Mouse (Mus musculus): Measurements from ENCODE around the gene Chrna4. TPM values are rescaled to one million over a fixed set of nuclear protein-coding genes. Genes with fewer than 3 reads are reported as not detected.

Gene Chrna4
- 37.8 and 42.6 TPM in 2 replicates for polyA plus RNA-seq (2012; rRNA removed)

DNA sequence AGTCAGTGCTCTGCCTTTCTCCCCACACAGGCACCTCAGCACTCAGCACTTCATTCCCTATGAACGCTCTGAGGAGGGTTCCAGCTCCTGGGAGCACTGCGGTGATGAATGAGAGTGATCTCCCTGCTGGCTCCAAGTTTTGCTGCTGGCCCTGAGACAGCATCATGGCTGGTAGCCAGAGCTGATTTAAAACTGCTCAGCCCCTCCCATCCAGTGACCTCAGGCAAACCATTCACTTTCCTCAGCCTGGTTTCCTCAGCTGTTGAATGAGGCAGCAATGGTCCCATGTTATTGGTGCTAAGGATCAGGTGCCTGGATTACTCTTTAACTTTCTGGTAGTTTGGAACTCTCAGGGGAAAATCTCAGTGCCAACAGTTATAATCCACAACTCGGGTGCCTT lies at the start of gene Chrna4:
Gene Chrna4, minus strand, starts transcription at position 110 of the 400 bp plus-strand sequence.
- Histone ChIP-seq H3K27me3 (replicated peaks; ENCODE audit: control insufficient read depth, insufficient read depth, low read length) (no peaks in the 10 kb centered on the region), H3K36me3 (ENCODE audit: control insufficient read depth, insufficient read depth, low read length) (no peaks in the 10 kb centered on the region), H3K27ac (ENCODE audit: insufficient read depth, low read depth, low read length) (peak within 1 kb of the TSS; percentile 70), H3K4me3 (ENCODE audit: insufficient read depth, low read depth, low read length) (peak within 1 kb of the TSS; percentile 9; the same call in 1 of the 2 replicates), H3K4me1 (ENCODE audit: control insufficient read depth, insufficient read depth, low read length) (peaks cover 14% of the 10 kb centered on the region)
- peak; percentile 92 for DNase-seq
- TF ChIP-seq POLR2A (IDR thresholded peaks at IDR 0.05; ENCODE audit: low read depth, low read length) (no peak), CTCF (conservative IDR thresholded peaks at IDR 0.05; ENCODE audit: insufficient read depth, insufficient read length, low read depth, low read length) (no peak)
- 32% methylated on average over 3 of the region's 3 CpGs for WGBS

DNA sequence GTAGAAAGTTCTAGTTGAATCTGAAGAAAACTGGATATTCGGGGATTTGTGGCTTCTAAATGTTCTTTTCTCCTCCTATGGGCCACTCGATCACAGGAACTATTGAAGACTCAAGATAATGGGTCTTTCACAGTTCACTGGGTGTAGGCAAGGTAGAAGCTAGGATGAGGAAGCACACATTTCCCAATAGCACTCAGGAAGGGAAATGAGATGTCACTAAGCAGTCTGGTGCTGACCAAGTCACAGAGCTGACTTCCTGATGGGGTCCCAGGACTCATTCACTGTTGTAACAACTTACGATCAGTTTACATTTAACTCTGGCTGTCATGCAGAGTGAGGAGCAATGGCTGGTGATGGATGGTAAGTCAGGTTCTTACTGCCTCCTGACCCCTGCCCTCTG lies 46.8 kb upstream of the Chrna4 start:
- TF ChIP-seq POLR2A (IDR thresholded peaks at IDR 0.05; ENCODE audit: low read depth, low read length) (no peak), CTCF (conservative IDR thresholded peaks at IDR 0.05; ENCODE audit: insufficient read depth, insufficient read length, low read depth, low read length) (no peak)
- no peak overlapping the region for H3K27ac ChIP-seq (ENCODE audit: insufficient read depth, low read depth, low read length)
- no peaks in the 10 kb centered on the region for H3K27me3 ChIP-seq (replicated peaks; ENCODE audit: control insufficient read depth, insufficient read depth, low read length)
- no peak for DNase-seq
- WGBS, result 69% methylated on average over 3 of the region's 3 CpGs
- H3K4me3 ChIP-seq (ENCODE audit: insufficient read depth, low read depth, low read length), result no peak overlapping the region
- H3K4me1 ChIP-seq (ENCODE audit: control insufficient read depth, insufficient read depth, low read length), result no peaks in the 10 kb centered on the region
- H3K36me3 ChIP-seq (ENCODE audit: control insufficient read depth, insufficient read depth, low read length), result no peaks in the 10 kb centered on the region

DNA sequence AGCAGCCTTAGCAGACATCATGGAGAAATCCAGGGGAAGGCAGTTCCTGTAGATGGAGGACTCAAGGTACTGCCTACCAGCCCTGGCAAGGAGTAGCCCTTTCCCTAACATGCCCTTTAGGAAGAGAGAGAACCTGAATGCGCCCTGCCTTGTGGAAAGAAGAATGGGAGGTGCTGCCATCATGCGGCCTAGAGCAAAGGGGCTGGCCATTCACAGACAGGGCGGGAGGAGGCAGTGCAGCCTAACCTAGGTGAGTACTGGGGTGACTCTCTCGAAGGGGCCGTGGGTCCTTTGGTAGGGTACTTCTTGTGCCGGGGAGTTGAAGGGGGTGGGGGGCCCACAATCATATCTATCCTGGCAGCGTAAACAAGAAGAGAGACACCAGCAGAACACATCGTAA lies 41.7 kb upstream of the Chrna4 start:
- no peaks in the 10 kb centered on the region for H3K36me3 ChIP-seq (ENCODE audit: control insufficient read depth, insufficient read depth, low read length)
- TF ChIP-seq CTCF (conservative IDR thresholded peaks at IDR 0.05; ENCODE audit: insufficient read depth, insufficient read length, low read depth, low read length), result no peak
- TF ChIP-seq POLR2A (IDR thresholded peaks at IDR 0.05; ENCODE audit: low read depth, low read length), result no peak

DNA sequence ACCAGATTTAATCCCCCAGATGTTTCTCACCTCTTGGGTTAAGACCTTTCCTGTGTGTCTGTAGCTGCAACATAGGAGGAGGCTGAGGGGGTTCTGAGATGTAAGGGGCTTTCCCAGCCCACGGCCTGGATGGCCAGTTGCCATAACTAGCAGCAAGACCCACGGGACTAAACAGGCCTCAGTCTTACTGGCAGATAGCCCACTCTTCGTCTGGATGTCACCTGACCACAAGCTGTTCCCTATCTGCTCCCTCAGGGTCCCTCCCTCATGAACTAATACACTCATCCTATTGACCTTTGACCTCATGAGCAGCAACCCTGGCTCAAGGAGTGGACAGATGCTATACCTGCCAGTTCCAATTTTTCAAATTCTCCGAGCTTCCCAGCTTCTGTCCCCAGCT lies 40.6 kb upstream of the Chrna4 start:
- no peak for DNase-seq
- Histone ChIP-seq H3K27me3 (replicated peaks; ENCODE audit: control insufficient read depth, insufficient read depth, low read length) (no peaks in the 10 kb centered on the region), H3K36me3 (ENCODE audit: control insufficient read depth, insufficient read depth, low read length) (no peaks in the 10 kb centered on the region), H3K4me3 (ENCODE audit: insufficient read depth, low read depth, low read length) (no peak overlapping the region), H3K4me1 (ENCODE audit: control insufficient read depth, insufficient read depth, low read length) (no peaks in the 10 kb centered on the region), H3K27ac (ENCODE audit: insufficient read depth, low read depth, low read length) (no peak overlapping the region)
- no peak for TF ChIP-seq CTCF (conservative IDR thresholded peaks at IDR 0.05; ENCODE audit: insufficient read depth, insufficient read length, low read depth, low read length)
- TF ChIP-seq POLR2A (IDR thresholded peaks at IDR 0.05; ENCODE audit: low read depth, low read length), result no peak
- WGBS, result 45% methylated on average over 4 of the region's 4 CpGs

More for the DNA sequence above, 41.7 kb upstream of the Chrna4 start:
- 73% methylated on average over 8 of the region's 8 CpGs for WGBS
- no peaks in the 10 kb centered on the region for H3K4me1 ChIP-seq (ENCODE audit: control insufficient read depth, insufficient read depth, low read length)
- no peaks in the 10 kb centered on the region for H3K27me3 ChIP-seq (replicated peaks; ENCODE audit: control insufficient read depth, insufficient read depth, low read length)
- H3K4me3 ChIP-seq (ENCODE audit: insufficient read depth, low read depth, low read length), result no peak overlapping the region
- DNase-seq, result no peak
- H3K27ac ChIP-seq (ENCODE audit: insufficient read depth, low read depth, low read length), result no peak overlapping the region

DNA sequence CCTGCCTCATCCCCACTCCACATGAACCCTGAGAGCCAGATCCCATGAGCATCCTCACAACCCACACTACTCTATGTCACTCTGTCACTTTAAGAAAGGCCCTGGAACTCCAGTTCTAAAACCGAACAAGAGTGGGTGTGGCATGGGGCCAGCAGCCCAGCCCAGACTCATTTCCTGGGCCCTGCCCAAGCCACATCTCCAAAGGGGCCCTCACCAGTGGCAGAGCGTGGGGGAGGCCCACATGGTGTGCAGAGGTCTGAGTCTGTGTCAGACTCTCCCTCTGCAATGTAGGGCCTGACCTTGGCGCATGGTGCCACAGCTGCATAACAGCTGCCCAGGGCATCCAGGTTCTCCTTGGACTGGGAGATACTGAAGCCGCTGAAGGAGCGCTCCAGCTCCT lies 37.5 kb upstream of the Chrna4 start:
- no peak for TF ChIP-seq POLR2A (IDR thresholded peaks at IDR 0.05; ENCODE audit: low read depth, low read length)
- TF ChIP-seq CTCF (conservative IDR thresholded peaks at IDR 0.05; ENCODE audit: insufficient read depth, insufficient read length, low read depth, low read length), result no peak
- 41% methylated on average over 5 of the region's 5 CpGs for WGBS
- no peaks in the 10 kb centered on the region for H3K4me1 ChIP-seq (ENCODE audit: control insufficient read depth, insufficient read depth, low read length)

DNA sequence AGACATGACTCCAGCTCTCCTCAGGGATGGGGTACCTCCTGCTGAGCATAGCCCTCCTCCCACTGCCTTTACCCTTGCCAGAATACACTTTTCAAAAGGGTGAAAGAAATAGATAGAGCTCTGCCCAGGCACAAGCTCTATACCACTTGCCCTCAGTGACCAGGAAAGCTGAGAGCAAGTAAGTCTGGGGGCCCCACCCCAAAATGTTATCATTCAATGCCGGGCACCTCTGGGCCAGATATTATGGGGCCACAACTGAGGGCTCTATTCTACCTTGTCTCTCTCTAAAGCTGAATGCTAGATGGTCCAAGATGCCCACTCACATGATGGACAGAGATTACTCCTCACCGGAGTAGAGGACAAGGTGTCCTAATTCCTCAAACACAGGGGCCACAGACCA lies 36.2 kb upstream of the Chrna4 start:
- no peak overlapping the region for H3K27ac ChIP-seq (ENCODE audit: insufficient read depth, low read depth, low read length)
- H3K36me3 ChIP-seq (ENCODE audit: control insufficient read depth, insufficient read depth, low read length), result no peaks in the 10 kb centered on the region
- no peaks in the 10 kb centered on the region for H3K27me3 ChIP-seq (replicated peaks; ENCODE audit: control insufficient read depth, insufficient read depth, low read length)

More for the DNA sequence above, 37.5 kb upstream of the Chrna4 start:
- Histone ChIP-seq H3K4me3 (ENCODE audit: insufficient read depth, low read depth, low read length) (no peak overlapping the region), H3K27ac (ENCODE audit: insufficient read depth, low read depth, low read length) (no peak overlapping the region), H3K27me3 (replicated peaks; ENCODE audit: control insufficient read depth, insufficient read depth, low read length) (no peaks in the 10 kb centered on the region), H3K36me3 (ENCODE audit: control insufficient read depth, insufficient read depth, low read length) (no peaks in the 10 kb centered on the region)
- no peak for DNase-seq

DNA sequence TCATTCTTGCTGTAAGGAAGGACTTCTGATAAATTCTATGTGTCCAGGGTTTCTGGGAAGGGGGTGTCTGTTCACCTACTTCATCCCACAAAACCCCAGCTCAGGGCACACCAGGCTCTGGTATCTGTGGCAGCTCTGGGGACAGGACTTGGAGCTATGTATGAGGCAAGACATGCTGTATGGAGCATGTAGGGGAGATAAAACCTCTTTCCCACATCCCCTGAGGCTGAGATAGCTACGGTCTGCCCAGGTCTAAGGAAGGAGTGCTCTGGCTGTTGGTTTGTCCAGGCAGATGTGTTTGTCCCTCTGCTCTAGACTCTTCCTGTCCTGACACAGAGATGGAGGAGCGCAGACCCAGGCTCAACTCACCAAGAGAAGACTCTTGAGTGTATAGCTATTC lies 35.6 kb upstream of the Chrna4 start:
- no peaks in the 10 kb centered on the region for H3K36me3 ChIP-seq (ENCODE audit: control insufficient read depth, insufficient read depth, low read length)
- TF ChIP-seq CTCF (conservative IDR thresholded peaks at IDR 0.05; ENCODE audit: insufficient read depth, insufficient read length, low read depth, low read length) (no peak), POLR2A (IDR thresholded peaks at IDR 0.05; ENCODE audit: low read depth, low read length) (no peak)
- WGBS, result 83% methylated on average over 2 of the region's 2 CpGs

More for the DNA sequence above, 36.2 kb upstream of the Chrna4 start:
- WGBS, result 84% methylated on average over 2 of the region's 2 CpGs
- no peak for DNase-seq
- H3K4me1 ChIP-seq (ENCODE audit: control insufficient read depth, insufficient read depth, low read length), result no peaks in the 10 kb centered on the region
- TF ChIP-seq POLR2A (IDR thresholded peaks at IDR 0.05; ENCODE audit: low read depth, low read length), result no peak
- no peak for TF ChIP-seq CTCF (conservative IDR thresholded peaks at IDR 0.05; ENCODE audit: insufficient read depth, insufficient read length, low read depth, low read length)
- H3K4me3 ChIP-seq (ENCODE audit: insufficient read depth, low read depth, low read length), result no peak overlapping the region

More for the DNA sequence above, 35.6 kb upstream of the Chrna4 start:
- Histone ChIP-seq H3K4me3 (ENCODE audit: insufficient read depth, low read depth, low read length) (no peak overlapping the region), H3K27me3 (replicated peaks; ENCODE audit: control insufficient read depth, insufficient read depth, low read length) (no peaks in the 10 kb centered on the region), H3K4me1 (ENCODE audit: control insufficient read depth, insufficient read depth, low read length) (no peaks in the 10 kb centered on the region), H3K27ac (ENCODE audit: insufficient read depth, low read depth, low read length) (no peak overlapping the region)
- no peak for DNase-seq

Data from kidney, adult 2 months (tissue).